Mouse (Mus musculus): Measurements from ENCODE around the gene Sec14l3.
"Not testable (repeated sequence)": the region's sequence is repeated elsewhere in the genome, so short reads cannot be mapped to it uniquely, and the experiment has no call there.

The Sec14l3 gene

DNA sequence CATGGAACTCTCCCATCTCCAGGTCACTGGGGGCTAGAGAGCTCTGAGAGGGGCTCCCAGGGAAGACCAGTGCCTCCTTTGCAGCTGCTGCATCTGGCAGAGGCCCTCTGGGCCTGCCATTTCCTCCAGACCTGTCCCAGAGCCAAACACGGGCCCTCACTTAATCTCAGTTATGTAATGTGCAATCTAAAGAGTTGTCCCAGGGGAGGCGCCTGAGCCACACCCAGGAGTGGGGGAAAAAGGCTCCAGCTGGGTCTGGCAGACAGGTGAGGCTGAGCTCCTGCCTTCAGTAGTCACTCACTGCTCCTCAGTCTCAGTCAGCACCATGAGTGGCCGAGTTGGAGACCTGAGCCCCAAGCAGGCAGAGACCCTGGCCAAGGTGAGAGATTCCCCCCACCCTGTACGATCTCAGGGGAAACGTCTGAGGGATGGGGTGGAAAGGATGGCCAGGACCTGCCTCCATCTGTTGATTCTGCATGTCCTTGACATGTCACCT lies at the start of gene Sec14l3:
TSS of gene Sec14l3 (plus strand) at position 215 of the 496 bp plus-strand sequence.
- DNase-seq (ENCODE audit: low read depth, low spot score), result no peak

DNA sequence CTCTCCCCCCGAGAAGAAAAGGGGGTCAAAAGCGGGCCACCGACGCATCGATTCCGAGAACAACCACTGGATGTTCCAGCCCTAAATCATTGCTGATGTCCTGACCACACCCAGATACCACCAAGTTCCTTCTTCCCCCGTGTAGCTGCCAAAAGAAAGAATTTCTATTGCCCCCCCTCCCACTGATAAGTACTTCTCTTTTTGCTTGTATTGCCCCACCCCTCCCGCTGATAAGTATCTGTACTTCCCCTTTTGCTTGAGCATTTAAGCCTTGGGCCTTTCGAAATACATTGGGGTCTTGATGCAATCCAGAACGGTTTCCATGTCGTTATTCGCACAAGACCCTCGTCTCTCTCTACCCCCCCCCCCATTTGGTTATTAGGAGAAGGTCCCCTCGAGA lies 48.8 kb upstream of the Sec14l3 start:
- DNase-seq (ENCODE audit: low read depth, low spot score), result not testable (repeated sequence)

DNA sequence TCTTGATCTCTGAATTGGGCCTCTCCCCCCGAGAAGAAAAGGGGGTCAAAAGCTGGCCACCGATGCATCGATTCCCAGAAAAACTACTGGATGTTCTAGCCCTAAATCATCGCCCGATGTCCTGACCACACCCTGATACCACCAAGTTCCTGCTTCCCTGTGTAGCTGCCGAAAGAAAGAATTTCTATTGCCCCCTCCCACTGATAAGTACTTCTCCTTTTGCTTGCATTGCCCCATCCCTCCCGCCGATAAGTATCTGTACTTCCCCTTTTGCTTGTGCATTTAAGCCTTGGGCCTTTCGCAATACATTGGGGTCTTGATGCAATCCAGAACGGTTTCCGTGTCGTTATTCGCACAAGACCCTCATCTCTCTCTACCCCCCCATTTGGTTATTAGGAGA lies 42.5 kb upstream of the Sec14l3 start:
- not testable (repeated sequence) for DNase-seq (ENCODE audit: low read depth, low spot score)

DNA sequence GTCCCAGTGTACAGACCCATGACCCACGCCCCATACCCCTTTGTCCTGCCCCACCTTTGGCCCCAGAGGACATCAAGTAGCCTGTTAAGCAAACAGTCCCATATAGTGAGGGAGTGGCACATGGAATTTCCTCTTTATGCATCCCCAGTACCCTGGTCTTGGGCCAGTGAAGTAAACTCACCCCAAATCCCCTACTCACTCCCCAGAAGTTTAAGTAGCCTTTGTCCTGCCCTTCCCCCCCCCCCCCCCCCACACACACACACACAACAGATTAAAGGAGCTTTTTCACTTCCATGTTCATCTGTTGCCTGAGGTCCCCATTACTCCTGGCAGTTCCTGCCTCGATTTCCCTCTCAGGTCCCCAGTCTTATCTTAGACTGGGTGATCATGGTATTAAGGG lies 41.3 kb upstream of the Sec14l3 start:
- no peak for DNase-seq (ENCODE audit: low read depth, low spot score)

DNA sequence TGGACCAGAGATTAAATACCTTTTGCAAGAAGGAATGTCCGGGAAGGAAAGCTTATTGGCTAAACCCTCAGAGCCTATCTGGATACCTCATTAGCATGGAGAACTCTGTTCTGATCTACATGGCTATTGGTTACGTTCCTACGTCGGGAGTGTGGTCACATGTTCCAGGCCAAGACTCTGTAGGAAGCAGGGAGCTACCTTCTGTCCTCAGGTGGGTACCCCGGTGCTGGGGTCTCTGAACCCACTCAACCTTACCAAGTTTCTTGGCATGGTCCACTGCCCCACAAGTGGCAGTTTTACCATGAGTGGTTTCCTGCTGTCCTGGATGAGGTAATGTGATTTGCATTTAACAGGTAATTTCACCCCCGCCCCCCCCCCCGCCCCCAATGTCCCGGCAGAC lies 37.6 kb upstream of the Sec14l3 start:
- DNase-seq (ENCODE audit: low read depth, low spot score), result no peak

DNA sequence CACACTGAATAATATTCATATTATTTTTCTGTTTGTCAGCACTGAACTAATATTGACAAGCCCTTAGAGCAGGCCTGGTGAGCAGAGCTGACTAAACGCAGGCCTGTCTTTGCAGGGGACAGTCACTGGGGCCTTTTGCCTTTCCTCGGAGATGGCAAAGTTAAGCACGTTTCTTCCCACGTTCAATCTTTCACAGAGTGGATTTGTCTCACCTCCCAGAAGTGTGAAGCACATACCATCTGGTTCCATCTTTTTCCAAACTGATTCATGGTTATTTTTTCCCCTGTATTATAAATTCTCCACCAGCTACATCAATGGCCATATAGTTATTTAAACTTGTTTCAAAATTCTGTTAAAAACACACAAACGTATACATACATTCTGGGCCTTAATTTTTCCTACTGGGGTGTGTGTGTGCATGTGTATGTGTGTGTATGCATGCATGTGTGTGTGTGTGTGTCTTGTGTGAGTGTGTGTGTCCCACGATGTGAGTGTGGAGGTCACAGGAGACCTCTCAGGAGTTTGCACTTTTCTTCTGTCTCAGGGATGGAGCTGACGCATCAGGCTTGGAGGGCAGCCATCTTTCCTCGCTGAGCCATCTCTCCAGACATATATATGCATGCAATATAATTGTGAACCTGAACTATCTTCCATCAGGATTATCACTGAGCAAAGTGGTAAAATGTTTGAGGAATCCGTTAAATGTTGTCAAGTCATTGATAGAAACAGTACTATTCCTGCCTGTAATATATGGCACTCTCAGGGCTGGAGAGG lies 36.9 kb upstream of the Sec14l3 start:
- no peak for DNase-seq (ENCODE audit: low read depth, low spot score)

DNA sequence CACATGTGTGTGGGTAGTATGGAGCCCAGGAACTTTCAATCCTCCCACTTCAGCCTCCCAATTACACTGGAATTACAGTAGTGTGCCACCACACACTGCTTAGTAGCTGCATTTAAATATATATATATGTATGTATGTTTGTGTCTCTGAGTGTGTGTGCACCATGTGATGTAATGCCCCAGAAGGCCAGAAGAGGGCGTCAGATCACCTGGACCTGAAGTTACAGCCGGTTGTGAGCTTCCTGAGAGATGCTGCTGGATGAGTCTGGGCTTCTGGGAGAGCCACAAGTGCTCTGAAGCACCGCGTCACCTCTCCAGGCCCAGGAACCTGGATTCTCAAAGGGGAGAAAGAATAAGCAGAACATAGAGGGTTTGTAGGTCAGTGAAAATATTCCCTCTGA lies 35.3 kb upstream of the Sec14l3 start:
- DNase-seq (ENCODE audit: low read depth, low spot score), result no peak

DNA sequence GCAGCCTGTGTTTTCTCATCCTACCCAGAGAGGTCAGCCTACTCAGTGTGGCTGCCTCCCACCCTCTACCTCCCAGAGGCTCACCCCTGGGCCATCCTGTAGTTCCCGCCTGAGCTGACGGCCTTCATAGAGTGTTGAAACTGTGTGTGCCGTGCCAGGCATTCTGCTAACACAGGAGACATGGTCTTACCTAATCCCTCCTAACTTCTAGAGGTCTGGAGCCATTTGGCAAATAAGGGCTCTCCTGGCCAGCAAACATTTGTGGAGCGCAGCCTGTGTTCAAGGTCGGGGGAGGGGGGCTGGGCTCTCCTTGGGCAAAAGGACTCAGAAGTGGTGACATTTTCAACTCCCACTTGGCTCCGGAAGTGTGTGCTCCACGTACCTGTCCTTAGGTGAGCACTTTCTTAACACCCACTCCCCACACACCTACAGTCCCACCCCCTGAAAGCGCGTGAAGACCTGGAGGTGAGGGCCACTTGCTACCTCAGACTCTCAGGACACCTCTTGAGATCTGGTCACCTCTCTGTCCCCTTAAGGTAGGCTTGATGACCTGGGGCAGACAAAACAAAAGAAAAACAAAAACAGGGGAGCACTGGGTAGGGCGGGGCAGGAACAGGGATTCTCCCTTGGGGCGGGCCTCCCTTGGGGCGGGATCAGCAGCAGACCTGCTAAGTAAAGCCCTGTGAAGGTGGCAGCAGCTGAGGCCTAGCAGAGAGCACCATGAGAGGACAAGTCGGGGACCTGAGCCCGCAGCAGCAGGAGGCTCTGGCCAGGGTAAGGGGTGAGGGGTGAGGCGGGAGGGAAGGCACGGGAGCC lies 33.3 kb upstream of the Sec14l3 start, which contains the start of gene Sec14l4:
TSS of gene Sec14l4 (plus strand) at position 337 of the 816 bp plus-strand sequence.
- no peak for DNase-seq (ENCODE audit: low read depth, low spot score)

DNA sequence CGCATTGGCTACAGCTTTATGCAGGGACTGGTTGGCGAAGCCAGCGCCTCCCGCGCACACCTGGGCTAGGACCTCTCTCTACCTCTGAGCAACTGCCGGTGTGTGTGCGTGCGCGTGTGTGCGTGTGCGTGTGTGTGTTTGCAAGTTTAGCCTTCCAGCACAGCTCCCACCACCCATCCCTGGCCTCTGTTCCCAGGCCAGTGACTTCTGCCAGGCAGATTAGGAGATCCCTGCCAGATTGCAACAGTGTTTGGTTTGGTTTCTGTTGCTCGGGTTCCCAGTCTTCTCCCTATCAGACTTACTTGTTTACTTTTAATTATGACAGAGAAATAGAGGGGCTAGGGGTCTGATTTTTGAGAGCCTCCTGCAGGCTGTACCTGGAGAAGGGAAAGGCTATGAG lies 32.7 kb upstream of the Sec14l3 start:
- DNase-seq (ENCODE audit: low read depth, low spot score), result no peak

DNA sequence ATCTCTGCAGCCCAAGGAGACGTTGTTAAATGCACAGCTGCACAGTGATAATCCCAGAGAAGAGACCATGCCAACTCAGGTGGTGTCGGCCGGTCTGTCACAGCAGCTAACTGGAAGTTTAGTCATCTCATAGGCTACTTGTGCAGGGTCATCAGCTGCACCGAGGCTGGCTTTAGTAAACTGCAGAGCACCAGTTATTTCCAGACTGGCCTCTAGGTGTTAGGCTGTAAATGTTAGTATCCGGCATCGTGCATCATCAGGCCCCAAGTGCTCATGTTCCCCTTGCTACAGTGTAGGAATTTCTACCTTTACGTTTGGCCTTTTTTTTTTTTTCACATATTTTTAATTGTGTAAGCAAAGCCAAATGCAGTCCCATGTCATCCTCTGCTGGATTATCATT lies 31.2 kb upstream of the Sec14l3 start:
- DNase-seq (ENCODE audit: low read depth, low spot score), result no peak

DNA sequence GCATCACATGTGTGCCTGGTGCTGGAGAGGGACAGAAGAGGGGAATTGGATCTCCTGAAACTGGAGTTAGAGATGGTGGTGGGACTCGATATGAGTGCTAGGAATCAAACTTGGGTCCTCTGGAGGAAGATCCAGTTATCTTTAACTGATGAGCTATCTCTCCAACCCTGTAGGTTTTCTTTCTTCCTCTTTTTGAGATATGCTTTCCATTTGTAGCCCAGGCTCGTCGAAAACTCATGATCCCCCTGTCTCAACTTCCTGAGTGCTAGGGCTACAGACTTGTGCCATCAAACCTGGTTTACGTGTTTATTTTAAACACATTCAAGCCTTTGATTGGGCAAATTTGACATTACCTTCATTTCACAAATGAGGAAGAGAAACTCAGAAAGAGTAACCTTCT lies 30.5 kb upstream of the Sec14l3 start:
- no peak for DNase-seq (ENCODE audit: low read depth, low spot score)

DNA sequence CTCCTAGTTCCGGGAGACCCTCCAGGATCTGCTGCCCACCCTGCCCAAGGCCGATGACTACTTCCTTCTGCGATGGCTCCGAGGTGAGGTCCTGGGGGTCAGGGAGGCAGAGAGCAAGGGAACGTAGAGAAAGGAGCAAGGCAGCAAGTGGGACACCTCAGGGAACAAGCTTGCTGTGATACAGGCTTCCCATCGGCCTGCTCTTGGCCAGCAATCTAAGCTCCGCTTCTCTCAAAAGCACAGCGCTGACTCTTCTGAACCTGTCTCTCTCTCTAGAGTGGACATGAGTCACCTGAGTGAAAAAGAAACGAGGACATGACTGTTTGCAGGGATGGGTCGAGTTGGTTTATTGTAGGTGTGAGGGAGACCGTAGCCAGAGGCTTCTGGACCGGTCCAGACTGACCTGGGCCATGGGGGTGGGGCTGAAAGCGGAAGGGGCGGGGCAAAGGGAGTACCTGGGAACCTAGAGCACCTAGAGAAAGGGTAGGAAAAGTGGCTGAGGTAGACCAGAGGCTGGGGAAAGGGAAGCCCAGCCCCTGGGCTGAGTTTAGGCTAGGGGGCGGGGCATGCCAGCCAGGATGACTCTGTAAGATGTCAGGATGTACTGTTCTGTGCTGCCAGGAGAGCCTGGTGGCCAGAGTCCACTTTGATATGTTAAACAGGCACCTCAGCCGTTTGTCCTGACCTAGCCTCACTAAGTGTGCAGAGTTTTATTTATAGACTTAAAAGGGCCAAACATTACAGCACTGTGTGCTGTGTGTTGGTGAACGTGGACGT lies 29.3 kb upstream of the Sec14l3 start:
- DNase-seq (ENCODE audit: low read depth, low spot score), result no peak

DNA sequence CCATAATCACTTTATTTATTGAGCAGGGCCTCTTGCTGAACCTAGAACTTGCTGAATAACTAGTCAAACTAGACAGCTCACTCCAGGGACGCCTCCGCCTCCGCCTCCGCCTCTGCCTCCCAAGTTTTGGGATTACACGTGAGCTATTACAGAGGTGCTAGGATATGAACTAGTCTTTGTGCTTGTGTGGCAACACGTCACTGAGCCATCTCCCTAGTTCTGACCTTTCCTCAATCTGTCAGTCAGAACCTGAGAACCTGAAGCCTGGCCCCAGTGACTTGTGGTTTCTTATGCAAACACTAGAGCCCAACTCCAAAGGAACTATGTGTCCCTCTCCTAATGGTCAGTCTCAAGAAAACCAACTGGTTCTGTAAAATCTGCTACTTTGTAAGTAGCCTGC lies 28.7 kb upstream of the Sec14l3 start:
- no peak for DNase-seq (ENCODE audit: low read depth, low spot score)

DNA sequence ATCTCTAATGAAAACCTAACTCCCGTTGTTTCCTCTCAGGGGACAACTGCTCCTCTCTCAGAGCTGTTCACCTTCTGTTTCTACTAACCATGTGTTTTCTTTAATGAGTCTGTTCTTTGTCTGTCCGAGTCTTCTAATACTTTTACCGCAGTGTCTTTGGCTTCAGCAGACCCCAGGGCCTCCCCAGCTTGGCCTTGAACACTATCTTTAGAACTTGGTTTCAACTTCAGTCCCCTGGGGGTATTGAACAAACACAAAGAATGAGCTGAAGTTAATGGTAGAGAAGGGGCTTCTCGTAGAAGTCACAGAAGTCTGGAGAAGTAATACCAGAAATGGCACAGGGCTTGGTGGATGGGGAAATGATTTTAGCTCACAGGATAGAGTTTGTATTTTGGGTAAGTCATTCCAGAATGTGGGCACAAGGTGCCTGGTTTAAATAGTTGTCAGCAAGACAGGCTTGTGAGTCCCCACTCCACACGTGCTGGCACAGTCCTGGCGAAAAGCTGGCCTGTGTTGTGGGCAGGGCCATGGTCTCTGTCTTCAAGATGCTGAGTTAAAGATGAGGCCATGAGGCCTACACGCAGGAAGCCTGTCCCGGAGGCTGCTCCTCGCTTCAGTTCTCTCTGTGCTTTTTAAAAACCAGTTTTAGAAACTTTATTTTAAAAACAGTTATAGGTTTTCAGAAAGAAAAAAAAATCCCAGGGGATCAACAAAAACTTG lies 28.1 kb upstream of the Sec14l3 start:
- DNase-seq (ENCODE audit: low read depth, low spot score), result no peak

DNA sequence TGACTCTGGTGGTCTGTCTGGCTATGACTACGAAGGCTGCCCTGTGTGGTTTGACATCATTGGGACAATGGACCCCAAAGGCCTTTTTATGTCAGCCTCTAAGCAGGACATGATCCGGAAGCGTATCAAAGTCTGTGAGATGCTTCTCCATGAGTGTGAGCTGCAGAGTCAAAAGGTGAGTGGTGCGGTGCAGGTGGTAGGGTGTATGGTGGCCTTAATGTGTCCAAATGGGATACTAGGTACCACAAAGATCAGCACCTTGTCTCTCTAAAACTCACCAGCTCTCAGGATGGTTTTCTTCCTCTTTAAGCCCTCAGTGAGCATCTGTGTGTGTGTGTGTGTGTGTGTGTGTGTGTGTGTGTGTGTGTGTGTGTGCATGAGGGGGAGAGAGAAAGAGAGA lies 24.7 kb upstream of the Sec14l3 start:
- no peak for DNase-seq (ENCODE audit: low read depth, low spot score)

DNA sequence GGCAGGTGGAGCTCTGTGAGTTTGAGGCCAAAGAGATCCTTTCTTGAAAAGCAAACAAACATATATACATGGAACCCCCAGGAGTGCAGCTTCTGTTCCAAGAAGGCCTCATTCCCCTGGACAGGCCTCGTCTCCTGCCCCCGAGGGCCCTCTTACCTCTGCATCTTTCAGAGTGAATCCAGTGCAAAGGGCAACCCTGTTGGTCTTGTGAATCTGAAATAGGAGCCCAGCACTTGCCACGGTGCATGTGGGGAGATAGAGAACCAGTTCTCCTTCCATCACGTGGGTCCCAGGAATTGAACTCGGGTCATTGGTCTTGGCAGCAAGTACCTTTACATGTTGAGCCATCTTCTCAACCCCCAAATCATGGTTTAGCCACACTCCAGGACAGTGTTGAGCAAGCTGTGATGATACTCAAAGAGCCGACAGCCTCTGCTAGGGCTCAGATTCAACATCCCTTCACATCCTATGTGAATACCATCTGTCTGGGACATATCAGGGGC lies 23.5 kb upstream of the Sec14l3 start:
- DNase-seq (ENCODE audit: low read depth, low spot score), result no peak

DNA sequence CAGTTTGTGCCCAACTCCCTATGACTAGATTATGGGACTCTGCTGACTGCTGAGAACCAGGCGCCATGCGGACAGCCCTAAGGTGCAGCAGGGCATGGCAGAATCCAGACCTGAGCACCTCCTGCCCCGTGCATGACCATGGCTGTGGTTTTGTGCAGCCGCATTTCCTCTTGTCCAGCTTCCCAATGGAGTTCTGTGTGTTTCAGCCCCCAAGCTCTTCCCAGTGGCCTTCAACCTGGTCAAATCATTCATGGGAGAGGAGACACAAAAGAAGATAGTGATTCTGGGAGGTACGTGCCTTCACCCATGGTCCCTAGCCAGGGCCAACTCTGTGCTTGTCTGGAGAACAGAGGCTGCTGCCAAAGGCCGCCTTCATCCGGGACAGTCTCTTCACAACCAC lies 21.6 kb upstream of the Sec14l3 start:
- DNase-seq (ENCODE audit: low read depth, low spot score), result no peak

DNA sequence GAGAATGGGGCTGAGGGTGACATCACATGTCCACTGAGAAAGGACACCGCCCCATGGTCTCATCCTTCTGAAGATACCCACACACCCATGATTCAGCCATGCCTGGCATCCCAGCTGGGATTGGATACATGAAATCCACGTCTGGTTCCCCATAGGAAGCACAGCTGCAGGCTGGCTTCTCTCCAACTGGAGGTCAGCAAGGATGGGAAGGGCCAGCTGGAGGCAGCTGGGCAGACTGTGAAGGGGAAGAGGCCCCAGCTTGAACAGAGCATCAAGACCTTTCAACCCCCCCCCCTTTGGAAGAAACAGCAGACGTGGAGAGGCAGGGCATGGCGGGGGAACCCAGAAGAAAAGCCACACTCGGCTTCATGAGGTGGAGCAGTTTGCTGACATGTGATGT lies 18.1 kb upstream of the Sec14l3 start:
- DNase-seq (ENCODE audit: low read depth, low spot score), result no peak

DNA sequence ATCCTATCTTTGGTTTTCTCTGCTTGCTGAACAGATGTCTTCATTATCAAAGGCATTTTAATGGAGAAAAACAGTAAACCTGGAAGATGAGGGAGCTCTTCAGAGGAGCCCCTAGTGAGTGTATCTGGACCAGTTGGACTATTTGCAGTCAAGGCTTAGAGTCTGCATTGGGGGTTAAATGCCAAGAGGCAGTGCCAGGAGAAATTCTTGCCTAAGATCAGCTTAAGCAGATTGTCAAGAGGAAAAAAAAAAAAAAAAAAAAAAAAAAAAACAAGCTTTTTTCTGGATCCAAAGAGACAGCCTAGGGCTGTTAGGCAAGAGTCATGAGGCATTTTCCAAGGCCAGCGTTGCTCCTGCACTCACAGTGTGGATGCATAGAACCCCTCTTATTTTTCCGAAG lies 16.9 kb upstream of the Sec14l3 start:
- no peak for DNase-seq (ENCODE audit: low read depth, low spot score)

DNA sequence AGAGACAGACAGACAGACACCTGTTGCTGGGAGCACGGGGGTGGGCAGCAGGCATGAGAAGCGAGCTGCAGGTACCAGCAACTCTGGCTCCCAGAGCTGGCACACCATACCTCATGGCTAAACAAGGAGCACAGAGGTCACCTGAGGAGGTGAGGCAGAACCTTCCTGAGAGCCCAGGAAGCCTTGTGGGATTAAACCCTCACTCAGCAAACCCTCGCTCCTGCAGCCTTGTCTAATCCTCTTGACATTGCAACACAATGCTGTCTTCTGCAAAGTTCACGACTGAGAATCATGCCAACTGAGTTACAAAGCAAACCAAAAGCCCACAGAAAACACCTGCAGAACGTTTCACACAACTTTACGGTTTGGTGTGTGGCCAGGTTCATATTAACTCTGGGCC lies 16.2 kb upstream of the Sec14l3 start:
- DNase-seq (ENCODE audit: low read depth, low spot score), result no peak

DNA sequence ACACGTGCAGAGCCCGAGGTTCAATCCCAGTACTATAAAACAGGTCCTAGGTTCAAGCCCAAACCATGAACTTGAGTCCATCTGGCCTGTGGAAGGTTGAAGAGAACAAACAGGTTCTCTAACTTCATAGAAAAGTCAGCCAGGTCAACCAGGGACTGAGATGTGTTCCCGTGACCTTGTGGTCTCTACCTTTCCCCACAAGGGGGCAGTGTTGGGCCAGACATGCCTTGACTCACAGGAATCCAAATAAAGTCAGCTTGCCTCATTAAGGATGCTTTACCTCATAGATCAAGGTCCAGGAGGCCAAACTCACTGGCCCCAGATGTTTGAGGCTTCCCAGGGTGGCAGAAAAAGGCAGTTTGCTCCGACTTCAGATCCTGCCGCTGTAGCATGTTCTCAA lies 11.1 kb upstream of the Sec14l3 start:
- DNase-seq (ENCODE audit: low read depth, low spot score), result peak; percentile 85
